Mouse (Mus musculus) layer of hippocampus, adult 8-10 months (tissue): ENCODE measurements around the gene Hist1h3f. TPM values are rescaled to one million over a fixed set of nuclear protein-coding genes. Genes with fewer than 3 reads are reported as not detected.
"Not testable (repeated sequence)": the region's sequence is repeated elsewhere in the genome, so short reads cannot be mapped to it uniquely, and the experiment has no call there.

Experiments used
- DNase-seq, 2 experiments: peaks; one replicate each; pipeline ENCODE4 v3.0.0; 2022; ENCODE audit warnings: low spot score in 2 of 2
- total RNA-seq, 4 experiments: library from RNA; stranded (reverse); gene quantifications; 2 replicates each; pipeline ENCODE4 v1.2.4; 2022

Gene Hist1h3f
- total RNA-seq, 4 experiments from 2014 or later, result 12.5 to 15.7 (median 14.2) TPM

- not testable (repeated sequence) for DNase-seq
Observed at GRCm38 (mm10) chr13:23561531-23561882, 17.7 kb downstream of the Hist1h3f start.

DNA sequence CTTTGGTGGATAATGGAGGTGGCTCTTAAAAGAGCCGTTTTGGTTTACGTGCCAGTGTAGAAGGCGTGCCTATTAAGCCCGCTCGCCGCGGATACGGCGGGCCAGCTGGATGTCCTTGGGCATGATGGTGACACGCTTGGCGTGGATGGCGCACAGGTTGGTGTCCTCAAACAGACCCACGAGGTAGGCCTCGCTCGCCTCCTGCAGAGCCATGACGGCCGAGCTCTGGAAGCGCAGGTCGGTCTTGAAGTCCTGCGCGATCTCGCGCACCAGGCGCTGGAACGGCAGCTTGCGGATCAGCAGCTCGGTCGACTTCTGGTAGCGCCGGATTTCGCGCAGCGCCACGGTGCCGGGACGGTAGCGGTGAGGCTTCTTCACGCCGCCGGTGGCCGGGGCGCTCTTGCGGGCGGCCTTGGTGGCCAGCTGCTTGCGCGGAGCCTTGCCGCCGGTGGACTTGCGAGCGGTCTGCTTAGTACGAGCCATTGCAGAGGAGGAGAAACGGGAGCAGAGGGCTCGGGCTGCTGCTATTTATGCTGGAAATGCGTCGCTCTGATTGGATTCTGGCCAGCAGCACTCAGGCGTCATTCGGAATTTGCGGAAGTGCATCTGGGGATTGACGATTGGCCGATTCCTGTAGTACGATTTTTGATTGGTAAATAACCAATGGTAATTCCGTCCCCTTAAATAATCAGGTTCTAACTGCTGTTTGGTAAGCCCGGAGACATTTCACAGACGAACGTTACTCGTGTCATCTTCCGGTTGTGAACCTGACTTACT lies 18.2 kb downstream of the Hist1h3f start, which contains the start of gene Hist1h3e:
Hist1h3e (minus strand) TSS at position 487 of the 777 bp plus-strand sequence.
- DNase-seq, result peak; percentile 95

DNA sequence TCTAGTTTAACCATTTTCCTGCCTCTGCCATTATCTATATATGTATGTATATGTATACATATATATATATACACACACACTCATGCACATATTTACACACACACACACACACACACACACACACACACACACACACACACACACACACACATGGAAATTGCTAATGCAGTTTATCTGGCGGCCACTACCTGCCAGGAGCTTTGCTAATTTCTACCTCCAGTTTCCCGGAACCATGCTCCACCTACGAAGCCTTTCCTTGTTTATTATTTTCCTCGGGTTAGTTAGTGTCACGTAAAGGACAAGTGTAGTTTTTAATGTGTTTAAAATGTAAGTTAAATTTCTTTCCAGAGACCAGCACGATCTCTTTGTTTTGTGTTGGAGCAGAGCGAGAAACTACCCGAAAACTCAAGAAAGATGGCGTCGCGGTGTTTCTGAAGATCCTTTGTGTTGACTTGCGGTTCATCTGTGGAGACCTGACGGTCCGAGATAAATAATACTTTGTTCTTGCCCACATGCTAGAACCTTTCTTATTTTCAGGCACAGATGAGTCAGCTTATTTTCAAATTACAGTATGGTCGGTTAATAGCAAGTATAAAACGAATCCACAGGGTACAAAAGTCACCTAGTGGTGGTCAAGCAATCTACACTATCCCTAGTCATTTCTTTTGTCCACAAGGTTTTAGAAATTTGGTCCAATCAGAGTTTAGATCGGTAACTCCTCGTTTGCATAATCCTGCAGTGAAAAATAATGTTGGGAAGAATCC lies 19.0 kb downstream of the Hist1h3f start:
- peak in 1 of 2 experiments; percentile 29 for DNase-seq

- DNase-seq, result no peak
Observed at GRCm38 (mm10) chr13:23564482-23564881, 20.6 kb downstream of the Hist1h3f start.

DNA sequence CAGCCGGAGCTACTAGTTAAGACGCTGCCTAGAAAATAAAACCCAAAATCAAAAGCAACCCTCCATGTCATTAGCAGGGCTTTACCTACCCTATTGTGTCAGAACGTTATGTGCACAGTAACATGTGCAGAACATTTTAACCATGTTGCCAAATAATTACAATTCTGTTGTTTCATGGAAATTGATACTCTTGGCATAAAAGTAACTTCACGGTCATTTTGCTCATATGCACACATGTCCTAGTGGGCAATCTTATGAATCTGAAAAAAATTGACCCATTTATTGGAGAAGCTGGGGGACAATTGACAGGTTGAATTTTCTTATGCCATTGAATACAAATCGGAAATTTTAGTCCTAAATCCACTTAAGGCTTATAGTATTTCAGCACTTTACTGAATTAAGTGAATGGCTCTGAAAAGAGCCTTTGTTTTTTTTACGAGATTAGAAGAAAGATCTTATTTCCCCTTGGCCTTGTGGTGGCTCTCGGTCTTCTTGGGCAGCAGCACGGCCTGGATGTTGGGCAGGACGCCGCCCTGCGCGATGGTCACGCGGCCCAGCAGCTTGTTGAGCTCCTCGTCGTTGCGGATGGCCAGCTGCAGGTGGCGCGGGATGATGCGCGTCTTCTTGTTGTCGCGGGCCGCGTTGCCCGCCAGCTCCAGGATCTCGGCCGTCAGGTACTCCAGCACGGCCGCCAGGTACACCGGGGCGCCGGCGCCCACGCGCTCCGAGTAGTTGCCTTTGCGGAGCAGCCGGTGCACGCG lies 26.6 kb downstream of the Hist1h3f start:
- DNase-seq, result not testable (repeated sequence)

- peak; percentile 71 to 79 for DNase-seq
Observed at GRCm38 (mm10) chr13:23571022-23571503, 27.2 kb downstream of the Hist1h3f start, which contains the start of the genes Hist1h2ae and Hist1h2bg. Hist1h2ae (minus strand) TSS chr13:23571220. Hist1h2bg (plus strand) TSS chr13:23571396.

GRCm38 (mm10) chr13:23571504-23572217 lies 27.8 kb downstream of the Hist1h3f start:
- not testable (repeated sequence) for DNase-seq

DNA sequence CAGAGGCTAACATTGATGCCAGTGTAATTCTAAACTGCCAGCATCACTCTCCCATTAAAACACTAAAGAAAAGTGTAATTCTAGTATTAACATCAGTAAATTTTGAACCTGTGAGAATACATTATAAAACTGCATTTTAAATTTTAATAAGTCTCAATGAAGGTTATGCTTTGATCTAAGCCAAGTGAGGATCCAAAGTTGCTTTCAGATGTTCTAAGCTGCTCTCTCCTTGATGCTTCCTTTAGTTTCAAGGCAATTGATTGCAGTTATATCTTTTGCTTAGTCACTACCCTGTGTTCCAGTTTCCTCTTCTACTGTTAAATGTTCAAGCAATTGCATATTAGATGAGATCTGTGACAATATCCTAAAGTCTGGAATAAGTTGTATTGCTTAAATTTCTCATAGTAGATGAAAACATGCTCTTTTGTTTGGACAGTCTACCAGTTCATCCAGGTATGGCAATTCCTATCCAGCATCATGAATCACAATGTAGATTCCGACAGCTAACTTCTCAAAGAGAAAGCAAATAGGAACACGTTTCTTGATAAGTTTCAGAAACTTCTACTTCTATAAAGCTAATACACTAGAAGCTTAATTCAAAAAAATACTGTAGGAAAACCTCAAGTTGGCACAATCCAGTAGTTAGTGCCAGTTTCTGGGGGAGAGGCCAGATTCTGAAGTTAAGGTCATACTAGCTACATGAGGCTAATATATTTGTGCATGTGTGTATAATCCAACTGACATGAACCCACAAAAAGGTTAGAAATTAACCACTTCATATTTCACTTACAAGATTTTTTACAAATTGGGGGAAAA lies 28.6 kb downstream of the Hist1h3f start:
- DNase-seq, result no peak

GRCm38 (mm10) chr13:23573034-23573897 lies 29.4 kb downstream of the Hist1h3f start:
- not testable (repeated sequence) for DNase-seq

DNA sequence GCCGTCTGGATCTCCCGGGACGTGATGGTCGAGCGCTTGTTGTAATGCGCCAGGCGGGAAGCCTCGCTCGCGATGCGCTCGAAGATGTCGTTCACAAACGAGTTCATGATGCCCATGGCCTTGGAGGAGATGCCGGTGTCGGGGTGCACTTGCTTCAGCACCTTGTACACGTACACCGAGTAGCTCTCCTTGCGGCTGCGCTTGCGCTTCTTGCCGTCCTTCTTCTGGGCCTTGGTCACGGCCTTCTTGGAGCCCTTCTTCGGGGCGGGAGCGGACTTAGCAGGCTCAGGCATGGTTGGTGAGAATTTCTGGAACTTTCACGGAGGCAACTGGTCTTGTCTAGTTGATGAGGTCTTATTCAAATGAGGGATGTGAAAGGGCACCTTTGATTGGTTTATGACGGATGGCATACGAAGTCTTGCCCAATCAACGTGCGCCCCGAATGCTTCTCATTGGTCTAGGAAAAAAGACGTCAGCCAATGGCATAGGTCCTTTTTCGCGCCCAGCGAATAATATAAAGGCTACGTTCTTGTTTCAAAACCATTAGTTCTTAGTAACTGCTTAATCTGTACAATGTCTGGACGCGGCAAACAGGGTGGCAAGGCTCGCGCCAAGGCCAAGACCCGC lies 30.2 kb downstream of the Hist1h3f start, which contains the start of the genes Hist1h2bf and Hist1h2ad:
Hist1h2bf (minus strand) TSS at position 299 of the 627 bp plus-strand sequence.
Hist1h2ad (plus strand) TSS at position 484 of the 627 bp plus-strand sequence.
- peak; percentile 93 to 97 for DNase-seq

DNA sequence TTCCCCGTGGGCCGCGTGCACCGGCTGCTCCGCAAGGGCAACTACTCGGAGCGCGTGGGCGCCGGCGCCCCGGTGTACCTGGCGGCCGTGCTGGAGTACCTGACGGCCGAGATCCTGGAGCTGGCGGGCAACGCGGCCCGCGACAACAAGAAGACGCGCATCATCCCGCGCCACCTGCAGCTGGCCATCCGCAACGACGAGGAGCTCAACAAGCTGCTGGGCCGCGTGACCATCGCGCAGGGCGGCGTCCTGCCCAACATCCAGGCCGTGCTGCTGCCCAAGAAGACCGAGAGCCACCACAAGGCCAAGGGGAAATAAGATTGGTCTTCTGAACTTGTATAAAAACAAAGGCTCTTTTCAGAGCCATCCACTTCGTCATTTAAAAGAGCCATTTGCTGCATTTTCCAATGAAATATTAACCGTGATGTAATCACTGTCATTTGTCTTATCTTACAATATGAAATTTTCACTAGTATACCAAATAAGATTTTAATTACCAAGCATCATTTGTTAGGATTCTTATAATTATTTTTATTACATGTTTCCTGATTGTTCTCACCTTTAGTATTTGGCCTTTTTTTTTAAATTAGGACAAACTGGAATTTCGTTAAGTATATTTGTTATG lies 30.8 kb downstream of the Hist1h3f start:
- not testable (repeated sequence) for DNase-seq

GRCm38 (mm10) chr13:23575271-23575851 lies 31.5 kb downstream of the Hist1h3f start, which contains the start of gene Hist1h3d:
Hist1h3d (plus strand) TSS chr13:23575763.
- peak; percentile 70 to 71 for DNase-seq

- not testable (repeated sequence) for DNase-seq
Observed at GRCm38 (mm10) chr13:23575864-23576313, 32.0 kb downstream of the Hist1h3f start.

DNA sequence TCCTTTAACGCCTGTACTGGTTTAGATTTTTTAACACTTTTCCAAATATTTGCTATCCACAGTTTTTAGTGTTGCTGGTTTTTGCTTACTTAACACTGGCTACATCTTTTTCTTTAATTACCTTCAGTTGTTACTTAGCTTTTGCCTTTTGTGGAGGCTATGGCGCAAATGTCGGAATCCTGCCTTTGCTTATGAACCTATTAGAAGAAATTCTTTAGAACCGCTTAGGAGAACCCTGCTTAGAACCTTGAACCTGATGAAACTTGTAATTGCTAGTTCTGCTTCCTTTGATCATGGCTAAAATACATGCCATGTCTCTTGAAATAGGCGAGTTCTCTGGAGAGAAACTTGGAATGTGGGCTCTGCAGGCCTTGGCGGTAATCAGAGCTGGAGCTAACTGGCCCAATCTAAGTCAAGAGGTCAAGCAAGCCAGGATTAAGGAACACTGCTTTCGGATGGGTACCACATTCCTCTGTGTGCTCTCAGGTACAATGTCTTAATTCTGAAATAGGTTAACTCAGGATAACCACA lies 32.6 kb downstream of the Hist1h3f start:
- no peak for DNase-seq

- DNase-seq, result no peak
Observed at GRCm38 (mm10) chr13:23576906-23577639, 33.2 kb downstream of the Hist1h3f start.

DNA sequence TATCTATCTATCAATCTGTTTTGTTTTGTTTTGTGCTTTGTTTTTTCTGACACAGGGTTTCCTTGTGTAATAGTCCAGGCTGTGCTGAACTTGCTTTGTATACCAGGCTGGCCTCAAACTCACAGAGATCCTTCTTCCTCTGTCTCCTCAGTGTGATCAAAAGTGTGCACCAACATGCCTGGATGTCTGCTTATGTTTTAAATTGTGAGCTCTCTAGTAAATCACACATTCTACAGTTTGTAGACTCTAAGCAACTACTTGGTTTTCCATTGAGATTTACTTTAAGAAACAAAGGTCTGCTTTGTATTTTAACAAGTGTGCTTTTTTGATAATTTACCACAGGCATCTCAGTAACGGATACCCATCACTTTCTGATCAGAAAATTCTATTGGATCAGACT lies 34.0 kb downstream of the Hist1h3f start:
- DNase-seq, result no peak
